Mouse (Mus musculus): ENCODE results near the gene Ugt1a6b. TPM values are rescaled to one million over a fixed set of nuclear protein-coding genes. Genes with fewer than 3 reads are reported as not detected.
A peak's percentile ranks its signal among the peaks of the same experiment; 100 is the strongest.

Gene Ugt1a6b
- polyA plus RNA-seq, 1 experiment from 2014 or later: not detected

GRCm38 (mm10) chr1:88235046-88235893 lies 132.2 kb downstream of the Ugt1a6b start:
- 68% methylated on average over 11 of the region's 11 CpGs for WGBS
- H3K4me1 ChIP-seq: no peaks in the 10 kb centered on the region

GRCm38 (mm10) chr1:88235894-88236415 lies 132.9 kb downstream of the Ugt1a6b start:
- no peak overlapping the region for H3K4me2 ChIP-seq

More at GRCm38 (mm10) chr1:88235046-88235893, 132.2 kb downstream of the Ugt1a6b start:
- Histone ChIP-seq H3K27me3 (replicated peaks) (no peaks in the 10 kb centered on the region), H3K4me3 (replicated peaks) (no peak overlapping the region), H3K4me2 (no peak overlapping the region), H3K36me3 (no peaks in the 10 kb centered on the region), H3K9ac (replicated peaks) (no peak overlapping the region), H3K9me3 (replicated peaks) (peaks cover 94% of the 10 kb centered on the region), H3K27ac (replicated peaks) (no peak overlapping the region)
- no peak for ATAC-seq (ENCODE audit: low FRiP score)

GRCm38 (mm10) chr1:88237311-88237710 lies 134.3 kb downstream of the Ugt1a6b start:
- no peak overlapping the region for H3K4me3 ChIP-seq (replicated peaks)
- no peak for ATAC-seq (ENCODE audit: low FRiP score)
- WGBS: 82% methylated on average over 5 of the region's 5 CpGs
- peaks cover 91% of the 10 kb centered on the region for H3K9me3 ChIP-seq (replicated peaks)
- H3K36me3 ChIP-seq: no peaks in the 10 kb centered on the region
- no peak overlapping the region for H3K9ac ChIP-seq (replicated peaks)
- no peak overlapping the region for H3K27ac ChIP-seq (replicated peaks)
- no peaks in the 10 kb centered on the region for H3K27me3 ChIP-seq (replicated peaks)
- H3K4me1 ChIP-seq: no peaks in the 10 kb centered on the region
- no peak overlapping the region for H3K4me2 ChIP-seq

More at GRCm38 (mm10) chr1:88235894-88236415, 132.9 kb downstream of the Ugt1a6b start:
- Histone ChIP-seq H3K4me3 (replicated peaks) (no peak overlapping the region), H3K9ac (replicated peaks) (no peak overlapping the region), H3K9me3 (replicated peaks) (peaks cover 95% of the 10 kb centered on the region), H3K36me3 (no peaks in the 10 kb centered on the region), H3K27ac (replicated peaks) (no peak overlapping the region), H3K27me3 (replicated peaks) (no peaks in the 10 kb centered on the region), H3K4me1 (no peaks in the 10 kb centered on the region)
- no peak for ATAC-seq (ENCODE audit: low FRiP score)
- WGBS: 68% methylated on average over 4 of the region's 4 CpGs

DNA sequence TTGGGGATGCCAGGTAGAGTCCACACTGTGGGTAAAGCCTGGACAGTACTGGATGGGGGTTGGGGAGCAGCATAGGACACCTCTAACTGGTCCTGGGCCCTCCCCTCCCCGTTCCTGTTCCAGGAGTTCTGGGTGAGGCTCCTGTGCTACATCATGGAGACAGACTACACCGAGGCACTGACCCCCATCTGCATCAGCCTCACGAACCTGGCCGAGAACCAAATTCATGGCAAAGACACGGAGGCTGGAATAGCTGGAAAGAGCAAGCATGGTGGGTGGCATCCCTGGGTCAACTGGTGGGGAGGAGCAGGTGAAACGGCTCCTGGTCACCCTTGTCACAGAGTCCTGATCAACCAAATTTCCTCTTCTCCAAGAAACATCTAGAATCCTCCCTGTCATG lies 135.7 kb downstream of the Ugt1a6b start:
- H3K4me1 ChIP-seq: no peaks in the 10 kb centered on the region
- H3K9me3 ChIP-seq (replicated peaks): peaks cover 91% of the 10 kb centered on the region
- H3K27ac ChIP-seq (replicated peaks): no peak overlapping the region
- ATAC-seq (ENCODE audit: low FRiP score): 0 out of 2 replicates have a peak, but pooled peaks have one; percentile 9
- H3K36me3 ChIP-seq: no peaks in the 10 kb centered on the region
- H3K4me2 ChIP-seq: no peak overlapping the region
- 81% methylated on average over 6 of the region's 6 CpGs for WGBS
- H3K27me3 ChIP-seq (replicated peaks): no peaks in the 10 kb centered on the region
- H3K4me3 ChIP-seq (replicated peaks): no peak overlapping the region
- H3K9ac ChIP-seq (replicated peaks): no peak overlapping the region

DNA sequence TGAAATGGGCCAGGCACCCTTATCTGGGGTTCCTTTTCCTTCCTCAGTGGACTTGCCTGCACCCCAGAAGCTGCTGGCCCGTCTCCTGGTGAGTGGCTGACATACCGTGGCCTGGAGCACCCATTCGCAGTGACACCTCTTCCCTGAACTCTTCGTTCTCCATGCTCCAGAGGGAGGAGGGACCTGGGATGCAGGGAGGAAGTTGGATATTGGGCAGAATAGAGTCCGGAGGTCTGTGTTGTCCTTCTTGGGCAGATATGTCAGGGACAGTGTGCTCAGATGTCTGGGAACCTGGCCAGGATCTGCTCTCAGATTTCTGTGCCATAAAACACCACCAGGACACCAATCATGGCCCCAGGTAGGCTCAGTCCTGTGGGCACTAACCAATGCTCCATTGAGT lies 137.0 kb downstream of the Ugt1a6b start:
- WGBS: 78% methylated on average over 5 of the region's 5 CpGs

DNA sequence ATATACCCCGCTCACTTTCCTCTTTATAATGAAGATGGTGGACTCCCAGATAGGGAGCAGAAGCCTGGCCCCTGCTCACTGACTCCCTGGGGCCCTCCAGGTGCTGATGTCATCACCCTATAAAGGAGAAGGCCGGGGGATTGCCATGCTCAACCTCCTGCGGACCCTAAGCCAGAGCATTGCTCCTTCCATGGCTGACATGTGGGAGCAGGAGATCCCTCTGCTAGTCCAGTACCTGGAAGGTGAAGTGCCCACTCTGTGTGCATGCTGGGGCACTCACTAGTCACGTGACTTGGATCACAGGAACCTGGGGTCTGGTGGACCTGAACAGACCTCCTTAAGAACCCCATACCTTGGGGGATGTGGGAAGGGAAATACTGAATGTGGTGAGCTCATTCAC lies 137.5 kb downstream of the Ugt1a6b start:
- no peak overlapping the region for H3K4me2 ChIP-seq
- H3K4me3 ChIP-seq (replicated peaks): no peak overlapping the region
- peaks cover 90% of the 10 kb centered on the region for H3K9me3 ChIP-seq (replicated peaks)
- 73% methylated on average over 4 of the region's 4 CpGs for WGBS
- H3K4me1 ChIP-seq: no peaks in the 10 kb centered on the region
- peak; percentile 1; the same call in 1 of the 2 replicates for ATAC-seq (ENCODE audit: low FRiP score)
- H3K27me3 ChIP-seq (replicated peaks): no peaks in the 10 kb centered on the region
- no peak overlapping the region for H3K27ac ChIP-seq (replicated peaks)
- H3K9ac ChIP-seq (replicated peaks): no peak overlapping the region
- H3K36me3 ChIP-seq: no peaks in the 10 kb centered on the region

More for the DNA sequence above, 137.0 kb downstream of the Ugt1a6b start:
- Histone ChIP-seq H3K4me3 (replicated peaks) (no peak overlapping the region), H3K4me1 (no peaks in the 10 kb centered on the region), H3K27ac (replicated peaks) (no peak overlapping the region), H3K4me2 (no peak overlapping the region), H3K9ac (replicated peaks) (no peak overlapping the region), H3K27me3 (replicated peaks) (no peaks in the 10 kb centered on the region), H3K9me3 (replicated peaks) (peaks cover 90% of the 10 kb centered on the region), H3K36me3 (no peaks in the 10 kb centered on the region)
- no peak for ATAC-seq (ENCODE audit: low FRiP score)

GRCm38 (mm10) chr1:88243861-88244260 lies 140.8 kb downstream of the Ugt1a6b start:
- Histone ChIP-seq H3K36me3 (no peaks in the 10 kb centered on the region), H3K4me1 (no peaks in the 10 kb centered on the region), H3K9ac (replicated peaks) (no peak overlapping the region), H3K27ac (replicated peaks) (no peak overlapping the region), H3K9me3 (replicated peaks) (peaks cover 92% of the 10 kb centered on the region), H3K27me3 (replicated peaks) (no peaks in the 10 kb centered on the region), H3K4me3 (replicated peaks) (no peak overlapping the region), H3K4me2 (no peak overlapping the region)
- WGBS: 72% methylated on average over 5 of the region's 5 CpGs
- ATAC-seq (ENCODE audit: low FRiP score): no peak

DNA sequence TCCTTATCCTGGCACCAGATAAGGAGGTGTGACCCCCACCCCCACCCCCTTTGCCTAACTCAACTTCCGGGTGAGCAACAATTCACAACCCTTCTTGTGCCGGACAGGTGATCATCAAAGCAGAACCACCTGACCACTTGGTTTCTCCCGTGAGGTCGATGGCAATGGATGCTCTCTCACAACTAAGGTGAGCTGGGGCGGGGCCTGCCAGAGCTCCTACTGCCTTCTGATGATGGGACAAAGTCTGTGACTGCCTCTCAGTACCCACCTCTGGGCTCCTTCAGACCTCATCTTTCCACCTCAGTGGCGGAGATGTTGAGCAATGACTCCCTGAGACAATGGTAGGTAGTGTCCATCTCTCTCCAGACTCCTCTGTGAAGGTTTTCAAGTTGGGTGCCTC lies 142.8 kb downstream of the Ugt1a6b start:
- no peak for ATAC-seq (ENCODE audit: low FRiP score)

DNA sequence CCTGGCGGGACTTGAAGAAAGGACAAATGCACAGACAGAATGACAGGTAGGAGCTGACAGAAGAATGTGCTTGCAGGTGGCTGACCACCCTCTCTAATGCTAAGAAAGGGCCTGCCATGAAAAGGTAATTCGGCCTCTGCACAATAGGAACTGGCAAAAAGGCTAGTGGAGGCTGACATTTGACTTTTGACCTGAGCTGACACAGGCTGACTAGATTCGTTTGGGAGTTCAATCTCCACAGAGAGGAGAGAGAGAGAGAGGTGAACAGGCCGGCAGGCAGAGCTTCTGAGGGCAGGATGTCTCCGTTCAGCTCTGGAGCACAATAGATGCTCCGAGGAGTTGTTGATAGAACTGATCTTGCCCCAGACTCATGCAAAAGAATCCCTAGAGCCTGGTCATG lies 143.3 kb downstream of the Ugt1a6b start:
- H3K9me3 ChIP-seq (replicated peaks): peaks cover 93% of the 10 kb centered on the region
- no peaks in the 10 kb centered on the region for H3K36me3 ChIP-seq
- H3K4me1 ChIP-seq: no peaks in the 10 kb centered on the region
- no peak overlapping the region for H3K9ac ChIP-seq (replicated peaks)
- 50% methylated on average over 6 of the region's 6 CpGs for WGBS
- H3K4me2 ChIP-seq: no peak overlapping the region
- no peaks in the 10 kb centered on the region for H3K27me3 ChIP-seq (replicated peaks)
- H3K27ac ChIP-seq (replicated peaks): no peak overlapping the region
- no peak overlapping the region for H3K4me3 ChIP-seq (replicated peaks)
- ATAC-seq (ENCODE audit: low FRiP score): no peak

More for the DNA sequence above, 142.8 kb downstream of the Ugt1a6b start:
- no peak overlapping the region for H3K27ac ChIP-seq (replicated peaks)
- peaks cover 92% of the 10 kb centered on the region for H3K9me3 ChIP-seq (replicated peaks)
- H3K9ac ChIP-seq (replicated peaks): no peak overlapping the region
- H3K27me3 ChIP-seq (replicated peaks): no peaks in the 10 kb centered on the region
- no peaks in the 10 kb centered on the region for H3K36me3 ChIP-seq
- H3K4me1 ChIP-seq: no peaks in the 10 kb centered on the region
- no peak overlapping the region for H3K4me2 ChIP-seq
- WGBS: 77% methylated on average over 6 of the region's 6 CpGs
- H3K4me3 ChIP-seq (replicated peaks): no peak overlapping the region

DNA sequence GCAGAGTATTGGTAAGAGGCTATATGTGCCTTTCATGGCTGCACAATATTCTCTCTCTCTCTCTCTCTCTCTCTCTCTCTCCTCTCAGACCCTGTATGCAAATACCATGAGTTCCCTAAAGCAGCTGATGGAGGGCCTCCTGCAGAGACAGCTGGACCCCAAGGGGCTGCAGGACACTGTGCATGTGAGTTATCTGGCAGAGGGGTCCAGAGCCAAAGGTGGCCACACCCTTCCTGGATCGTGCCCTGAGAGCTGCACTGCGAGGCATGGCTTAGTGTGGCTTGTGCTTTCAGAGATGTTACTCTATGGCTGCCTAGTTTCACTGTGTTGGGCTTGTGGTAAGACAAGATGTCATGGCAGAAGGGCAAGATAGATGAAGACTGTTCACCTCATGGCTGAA lies 144.6 kb downstream of the Ugt1a6b start:
- Histone ChIP-seq H3K9me3 (replicated peaks) (peaks cover 90% of the 10 kb centered on the region), H3K27me3 (replicated peaks) (no peaks in the 10 kb centered on the region), H3K4me1 (no peaks in the 10 kb centered on the region), H3K36me3 (no peaks in the 10 kb centered on the region), H3K9ac (replicated peaks) (no peak overlapping the region), H3K4me2 (no peak overlapping the region), H3K4me3 (replicated peaks) (no peak overlapping the region), H3K27ac (replicated peaks) (no peak overlapping the region)
- WGBS: 59% methylated on average over 2 of the region's 2 CpGs
- ATAC-seq (ENCODE audit: low FRiP score): no peak; the same call in 1 of the 2 replicates

DNA sequence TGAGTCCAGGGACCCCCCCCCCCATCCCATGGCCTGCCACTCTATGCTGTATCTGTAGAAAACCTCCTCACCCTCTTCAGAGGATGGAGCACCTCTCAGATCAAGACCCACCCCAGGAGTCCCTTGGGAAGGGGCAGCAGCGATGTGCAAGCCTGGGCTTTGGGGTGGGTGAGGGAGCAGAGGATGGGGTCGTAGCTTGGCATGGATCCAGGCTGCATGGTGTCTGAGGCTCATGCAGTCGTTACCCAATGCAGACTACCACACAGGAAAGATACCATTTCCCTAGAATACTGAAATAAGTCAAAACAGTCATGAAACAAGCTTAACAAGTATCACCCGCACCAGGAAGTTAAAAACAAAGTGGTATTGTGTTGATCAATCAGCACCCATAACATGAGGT lies 145.6 kb downstream of the Ugt1a6b start:
- Histone ChIP-seq H3K36me3 (no peaks in the 10 kb centered on the region), H3K9me3 (replicated peaks) (peaks cover 86% of the 10 kb centered on the region), H3K4me2 (no peak overlapping the region), H3K4me1 (no peaks in the 10 kb centered on the region), H3K27ac (replicated peaks) (no peak overlapping the region), H3K27me3 (replicated peaks) (no peaks in the 10 kb centered on the region), H3K9ac (replicated peaks) (no peak overlapping the region), H3K4me3 (replicated peaks) (no peak overlapping the region)
- WGBS: 72% methylated on average over 4 of the region's 4 CpGs
- ATAC-seq (ENCODE audit: low FRiP score): no peak

GRCm38 (mm10) chr1:88249596-88249995 lies 146.5 kb downstream of the Ugt1a6b start:
- H3K9me3 ChIP-seq (replicated peaks): peaks cover 84% of the 10 kb centered on the region
- no peaks in the 10 kb centered on the region for H3K27me3 ChIP-seq (replicated peaks)
- H3K4me1 ChIP-seq: no peaks in the 10 kb centered on the region
- 81% methylated on average over 7 of the region's 7 CpGs for WGBS
- no peak overlapping the region for H3K27ac ChIP-seq (replicated peaks)
- no peak for ATAC-seq (ENCODE audit: low FRiP score)
- no peaks in the 10 kb centered on the region for H3K36me3 ChIP-seq
- H3K4me2 ChIP-seq: no peak overlapping the region
- no peak overlapping the region for H3K4me3 ChIP-seq (replicated peaks)
- no peak overlapping the region for H3K9ac ChIP-seq (replicated peaks)
